Mouse (Mus musculus) G1E (cell line): Measurements from ENCODE around the gene Celf2.

Experiments used
- CTCF ChIP-seq: IDR thresholded peaks from 2 replicates; pipeline ENCODE4 v1.5.1; 2012; ENCODE audit warnings: low read depth, low read length, inconsistent platforms, mixed read lengths
- GATA1 ChIP-seq: IDR thresholded peaks from 2 replicates; pipeline ENCODE4 v1.6.1; 2012; ENCODE audit warnings: borderline replicate concordance, low read length, inconsistent platforms, mixed read lengths
- POLR2AphosphoS5 ChIP-seq: IDR thresholded peaks from 2 replicates; pipeline ENCODE4 v1.6.1; 2012; ENCODE audit warnings: low read depth, low read length, inconsistent platforms; ENCODE audit not compliant: insufficient replicate concordance
- TAL1 ChIP-seq: conservative IDR thresholded peaks from 2 replicates; pipeline ENCODE4 v1.6.1; 2012; ENCODE audit warnings: low read depth, low read length, inconsistent platforms, mixed read lengths

- TF ChIP-seq CTCF (no peak), TAL1 (no peak), POLR2AphosphoS5 (no peak), GATA1 (no peak)
Observed at GRCm38 (mm10) chr2:6573640-6574039, 935.7 kb downstream of the Celf2 start.
